Mouse (Mus musculus): ENCODE results near the gene Cdh4. TPM values are rescaled to one million over a fixed set of nuclear protein-coding genes. Genes with fewer than 3 reads are reported as not detected.

Cdh4 gene
- polyA plus RNA-seq, 1 experiment from 2014 or later: 3.0 TPM

- H3K4me2 ChIP-seq (replicated peaks; ENCODE audit: low read depth): no peak overlapping the region
- H3K27me3 ChIP-seq (replicated peaks; ENCODE audit: control insufficient read depth, insufficient read depth, low read length): no peaks in the 10 kb centered on the region
- H3K4me1 ChIP-seq (replicated peaks; ENCODE audit: control insufficient read depth, insufficient read depth, low read length): no peaks in the 10 kb centered on the region
- H3K27ac ChIP-seq (ENCODE audit: low read depth, low read length): no peak overlapping the region
- no peak overlapping the region for H3K4me3 ChIP-seq (ENCODE audit: low read depth, low read length)
- no peaks in the 10 kb centered on the region for H3K9me3 ChIP-seq (ENCODE audit: control insufficient read depth)
- ATAC-seq: no peak
- no peak overlapping the region for H3K9ac ChIP-seq (ENCODE audit: low read depth, low read length)
- H3K36me3 ChIP-seq (ENCODE audit: control insufficient read depth, insufficient read depth): no peaks in the 10 kb centered on the region
- WGBS: 79% methylated on average over 7 of the region's 7 CpGs
- TF ChIP-seq CTCF (IDR thresholded peaks at IDR 0.05; ENCODE audit: low read depth): no peak
Observed at GRCm38 (mm10) chr2:179801042-179801441, 358.8 kb downstream of the Cdh4 start.

GRCm38 (mm10) chr2:179802411-179802810 is 360.2 kb downstream of the Cdh4 start:
- H3K4me2 ChIP-seq (replicated peaks; ENCODE audit: low read depth): no peak overlapping the region
- no peak overlapping the region for H3K9ac ChIP-seq (ENCODE audit: low read depth, low read length)
- no peaks in the 10 kb centered on the region for H3K9me3 ChIP-seq (ENCODE audit: control insufficient read depth)
- no peaks in the 10 kb centered on the region for H3K4me1 ChIP-seq (replicated peaks; ENCODE audit: control insufficient read depth, insufficient read depth, low read length)
- ATAC-seq: no peak
- no peaks in the 10 kb centered on the region for H3K36me3 ChIP-seq (ENCODE audit: control insufficient read depth, insufficient read depth)
- no peaks in the 10 kb centered on the region for H3K27me3 ChIP-seq (replicated peaks; ENCODE audit: control insufficient read depth, insufficient read depth, low read length)
- H3K27ac ChIP-seq (ENCODE audit: low read depth, low read length): no peak overlapping the region
- no peak overlapping the region for H3K4me3 ChIP-seq (ENCODE audit: low read depth, low read length)
- TF ChIP-seq CTCF (IDR thresholded peaks at IDR 0.05; ENCODE audit: low read depth): no peak
- 52% methylated on average over 1 of the region's 1 CpGs for WGBS

GRCm38 (mm10) chr2:179811086-179811485 is 368.9 kb downstream of the Cdh4 start:
- no peak overlapping the region for H3K4me2 ChIP-seq (replicated peaks; ENCODE audit: low read depth)
- no peaks in the 10 kb centered on the region for H3K27me3 ChIP-seq (replicated peaks; ENCODE audit: control insufficient read depth, insufficient read depth, low read length)
- WGBS: 79% methylated on average over 5 of the region's 5 CpGs
- H3K4me3 ChIP-seq (ENCODE audit: low read depth, low read length): no peak overlapping the region
- no peaks in the 10 kb centered on the region for H3K4me1 ChIP-seq (replicated peaks; ENCODE audit: control insufficient read depth, insufficient read depth, low read length)
- H3K27ac ChIP-seq (ENCODE audit: low read depth, low read length): no peak overlapping the region
- no peak for ATAC-seq
- no peak overlapping the region for H3K9ac ChIP-seq (ENCODE audit: low read depth, low read length)
- H3K36me3 ChIP-seq (ENCODE audit: control insufficient read depth, insufficient read depth): no peaks in the 10 kb centered on the region
- no peak for TF ChIP-seq CTCF (IDR thresholded peaks at IDR 0.05; ENCODE audit: low read depth)
- H3K9me3 ChIP-seq (ENCODE audit: control insufficient read depth): no peaks in the 10 kb centered on the region

- Histone ChIP-seq H3K4me2 (replicated peaks; ENCODE audit: low read depth) (no peak overlapping the region), H3K9me3 (ENCODE audit: control insufficient read depth) (no peaks in the 10 kb centered on the region), H3K36me3 (ENCODE audit: control insufficient read depth, insufficient read depth) (no peaks in the 10 kb centered on the region), H3K27ac (ENCODE audit: low read depth, low read length) (no peak overlapping the region), H3K9ac (ENCODE audit: low read depth, low read length) (no peak overlapping the region), H3K4me1 (replicated peaks; ENCODE audit: control insufficient read depth, insufficient read depth, low read length) (no peaks in the 10 kb centered on the region), H3K4me3 (ENCODE audit: low read depth, low read length) (no peak overlapping the region), H3K27me3 (replicated peaks; ENCODE audit: control insufficient read depth, insufficient read depth, low read length) (no peaks in the 10 kb centered on the region)
- no peak for TF ChIP-seq CTCF (IDR thresholded peaks at IDR 0.05; ENCODE audit: low read depth)
- ATAC-seq: no peak
- 54% methylated on average over 11 of the region's 11 CpGs for WGBS
Observed at GRCm38 (mm10) chr2:179813035-179813827, 371.0 kb downstream of the Cdh4 start.

DNA sequence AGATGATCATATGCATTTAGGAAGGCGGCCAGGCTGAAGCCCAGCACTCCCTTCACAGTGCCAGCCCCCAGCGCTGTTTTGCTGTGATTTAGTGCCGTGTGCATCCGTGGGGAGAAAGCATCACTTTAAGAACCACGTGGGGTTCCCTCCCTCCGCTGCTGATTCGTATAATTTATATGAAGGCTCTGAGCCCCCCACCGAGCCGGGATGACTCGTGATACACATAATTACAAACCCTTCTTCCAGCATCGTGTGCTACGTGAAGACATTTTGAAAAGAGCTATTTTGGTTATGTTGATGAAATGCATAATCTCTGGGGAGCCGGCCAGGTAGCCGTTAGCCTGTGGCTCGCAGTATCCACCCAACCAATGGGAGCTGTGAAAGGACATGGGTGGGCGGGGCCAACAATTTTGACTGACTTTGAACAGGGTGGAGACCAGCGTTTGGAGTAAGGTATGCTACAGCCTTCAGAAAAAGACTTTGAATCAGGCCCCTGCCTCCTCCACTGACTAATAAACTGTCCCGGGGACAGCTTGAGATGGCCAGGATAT is 382.6 kb downstream of the Cdh4 start:
- H3K27ac ChIP-seq (ENCODE audit: low read depth, low read length): no peak overlapping the region
- no peaks in the 10 kb centered on the region for H3K9me3 ChIP-seq (ENCODE audit: control insufficient read depth)
- no peaks in the 10 kb centered on the region for H3K36me3 ChIP-seq (ENCODE audit: control insufficient read depth, insufficient read depth)
- no peaks in the 10 kb centered on the region for H3K27me3 ChIP-seq (replicated peaks; ENCODE audit: control insufficient read depth, insufficient read depth, low read length)
- H3K4me2 ChIP-seq (replicated peaks; ENCODE audit: low read depth): no peak overlapping the region
- 42% methylated on average over 18 of the region's 18 CpGs for WGBS
- H3K4me1 ChIP-seq (replicated peaks; ENCODE audit: control insufficient read depth, insufficient read depth, low read length): no peaks in the 10 kb centered on the region
- H3K9ac ChIP-seq (ENCODE audit: low read depth, low read length): no peak overlapping the region
- no peak for ATAC-seq
- no peak overlapping the region for H3K4me3 ChIP-seq (ENCODE audit: low read depth, low read length)
- TF ChIP-seq CTCF (IDR thresholded peaks at IDR 0.05; ENCODE audit: low read depth): no peak

GRCm38 (mm10) chr2:179828968-179829367 is 386.7 kb downstream of the Cdh4 start:
- H3K27ac ChIP-seq (ENCODE audit: low read depth, low read length): no peak overlapping the region
- H3K9ac ChIP-seq (ENCODE audit: low read depth, low read length): no peak overlapping the region
- H3K27me3 ChIP-seq (replicated peaks; ENCODE audit: control insufficient read depth, insufficient read depth, low read length): no peaks in the 10 kb centered on the region
- 87% methylated on average over 6 of the region's 6 CpGs for whole genome bisulfite sequencing
- no peak overlapping the region for H3K4me3 ChIP-seq (ENCODE audit: low read depth, low read length)
- H3K9me3 ChIP-seq (ENCODE audit: control insufficient read depth): no peaks in the 10 kb centered on the region
- ATAC-seq: no peak
- no peaks in the 10 kb centered on the region for H3K4me1 ChIP-seq (replicated peaks; ENCODE audit: control insufficient read depth, insufficient read depth, low read length)
- H3K36me3 ChIP-seq (ENCODE audit: control insufficient read depth, insufficient read depth): no peaks in the 10 kb centered on the region
- no peak overlapping the region for H3K4me2 ChIP-seq (replicated peaks; ENCODE audit: low read depth)
- TF ChIP-seq CTCF (IDR thresholded peaks at IDR 0.05; ENCODE audit: low read depth): no peak

All from intestine, postnatal 0 days (tissue).